Mouse (Mus musculus) cerebellum, postnatal 14 days (tissue): ENCODE results near the gene Olfr853.

Experiments used
- DNase-seq, 2 experiments: peaks; one replicate each; pipeline ENCODE4 v3.0.0; 2021; ENCODE audit warnings: mixed read lengths in 2 of 2

Olfr853 gene

GRCm38 (mm10) chr9:19540976-19541375, at the start of gene Olfr853:
Olfr853 (minus strand) TSS chr9:19541076.
- no peak for DNase-seq

DNA sequence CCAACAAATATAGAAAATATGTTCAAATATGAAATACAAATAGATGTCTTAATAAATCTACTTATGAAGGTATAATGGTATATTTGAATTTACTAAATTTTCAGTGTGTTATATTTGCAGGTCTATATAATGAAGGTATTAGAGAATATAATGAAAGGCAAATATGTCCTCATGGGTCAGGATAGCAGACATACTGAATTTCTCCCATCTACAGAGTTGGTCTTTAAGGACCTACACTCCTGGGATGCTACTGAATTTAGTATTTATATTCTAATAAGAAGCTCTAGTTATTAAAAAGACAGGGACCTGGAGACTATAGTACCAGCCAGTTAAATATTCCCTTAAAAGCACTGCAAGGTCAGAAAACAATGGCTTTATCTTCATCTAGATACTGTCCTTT, 41.4 kb upstream of the Olfr853 start, which contains the start of gene Olfr855:
Olfr855 (plus strand) TSS at position 301 of the 400 bp plus-strand sequence.
- no peak for DNase-seq

- no peak for DNase-seq
Measured at GRCm38 (mm10) chr9:19567282-19567681, 26.4 kb upstream of the Olfr853 start, which contains the start of gene Olfr854. Olfr854 (minus strand) TSS chr9:19567382.

GRCm38 (mm10) chr9:19492995-19493394, 47.9 kb downstream of the Olfr853 start, which contains the start of gene Olfr851:
Olfr851 (plus strand) TSS chr9:19493295.
- no peak for DNase-seq
